Mouse (Mus musculus) limb, embryonic 13.5 days (tissue): ENCODE results near the gene Vamp2. TPM values are rescaled to one million over a fixed set of nuclear protein-coding genes. Genes with fewer than 3 reads are reported as not detected.

Experiments used
- ATAC-seq: fragments of 200-750 bp; cut with Nextera tagmentation; 2 replicates; pipeline ENCODE4 v1.8.0; 2017; ENCODE audit warnings: low read depth, moderate number of reproducible peaks, moderate TSS enrichment; ENCODE audit not compliant: low FRiP score
- H3K27ac ChIP-seq: fragments of 300-500 bp; sonication (generic); 2 replicates; pipeline ENCODE4 v1.5.1; 2015; ENCODE audit warnings: inconsistent platforms, mild to moderate bottlenecking, moderate library complexity
- H3K27me3 ChIP-seq: fragments of 300-500 bp; sonication (generic); 2 replicates; pipeline ENCODE4 v1.6.1; 2015; ENCODE audit warnings: mild to moderate bottlenecking, inconsistent platforms
- H3K36me3 ChIP-seq: fragments of 300-500 bp; sonication (generic); 2 replicates; pipeline ENCODE4 v1.6.1; 2015; ENCODE audit warnings: inconsistent platforms, mild to moderate bottlenecking, moderate library complexity
- H3K4me1 ChIP-seq: fragments of 300-500 bp; sonication (generic); 2 replicates; pipeline ENCODE4 v1.6.1; 2015; ENCODE audit warnings: inconsistent platforms
- H3K4me2 ChIP-seq: fragments of 300-500 bp; sonication (generic); replicated peaks from 2 replicates; pipeline ENCODE4 v1.6.1; 2015; ENCODE audit warnings: inconsistent platforms, mild to moderate bottlenecking, moderate library complexity
- H3K4me3 ChIP-seq: fragments of 300-500 bp; sonication (generic); 2 replicates; pipeline ENCODE4 v1.5.1; 2015; ENCODE audit warnings: moderate library complexity, mild to moderate bottlenecking, inconsistent platforms
- H3K9ac ChIP-seq: fragments of 300-500 bp; sonication (generic); 2 replicates; pipeline ENCODE4 v1.6.1; 2015; ENCODE audit warnings: mild to moderate bottlenecking, inconsistent platforms
- H3K9me3 ChIP-seq: fragments of 300-500 bp; sonication (generic); 2 replicates; pipeline ENCODE4 v1.6.1; 2016; ENCODE audit warnings: inconsistent platforms
- WGBS: fragments of 180-500 bp; shearing (Covaris S2); methylation state at CpG from one replicate; pipeline ENCODE4 v1.1.7; 2015; 5-methylcytosine and 5-hydroxymethylcytosine counted together
- polyA plus RNA-seq: library from polyadenylated mRNA; unstranded; fragments of >200 nt; fragmentation: Nextera tagmentation; extraction: Ambion mirVana; gene quantifications from 2 replicates; pipeline ENCODE4 v1.2.1, GENCODE M21; 2015

Gene Vamp2
- polyA plus RNA-seq, 1 experiment from 2014 or later = 88.6 TPM

DNA sequence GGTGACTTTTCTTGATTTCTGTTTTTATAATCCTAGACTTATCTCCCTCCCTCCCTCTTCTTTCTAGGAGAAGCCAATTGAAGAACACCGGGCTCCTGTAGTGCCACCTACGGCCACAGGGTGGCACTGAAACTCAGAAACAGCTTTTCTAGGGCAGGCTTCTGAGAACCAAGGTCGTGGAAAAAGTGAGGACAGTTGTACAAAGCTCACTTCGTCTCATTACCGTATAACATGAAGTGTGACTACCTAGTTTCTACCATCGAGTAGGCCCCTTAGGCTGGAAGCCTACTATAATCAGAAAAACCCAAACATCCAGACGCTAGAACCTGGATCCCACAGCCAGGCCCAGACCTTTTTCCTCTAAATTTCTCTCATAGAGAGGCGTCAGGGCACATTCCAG, 21.3 kb upstream of the Vamp2 start:
- Histone ChIP-seq H3K36me3 (no peaks in the 10 kb centered on the region), H3K9ac (peak overlapping the region; percentile 64; the same call in 1 of the 2 replicates), H3K27me3 (no peaks in the 10 kb centered on the region), H3K9me3 (no peaks in the 10 kb centered on the region), H3K4me3 (peak overlapping the region; percentile 47), H3K4me1 (peaks cover 30% of the 10 kb centered on the region), H3K4me2 (peak overlapping the region; percentile 88), H3K27ac (no peak overlapping the region)
- 9% methylated on average over 8 of the region's 8 CpGs for WGBS
- no peak for ATAC-seq

DNA sequence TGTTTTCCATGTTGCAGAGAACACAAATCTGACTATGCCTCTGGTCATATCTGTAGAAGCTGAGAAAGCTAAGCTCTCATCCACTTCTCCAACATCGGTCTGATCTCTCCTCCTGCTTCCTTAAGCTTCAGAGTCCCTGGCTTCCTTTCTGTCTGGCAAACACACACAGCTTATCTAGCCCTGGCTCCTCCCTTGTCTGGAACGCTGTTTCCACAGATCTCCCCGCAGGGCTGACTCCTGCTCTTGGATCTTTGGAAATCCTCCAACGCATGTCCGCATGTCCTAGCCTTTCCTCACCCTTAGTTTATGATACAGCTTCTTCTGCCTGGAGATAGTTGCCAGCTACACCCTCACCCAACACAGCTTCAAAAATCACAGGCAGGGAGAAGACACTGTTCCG, 20.7 kb upstream of the Vamp2 start:
- Histone ChIP-seq H3K36me3 (no peaks in the 10 kb centered on the region), H3K27ac (no peak overlapping the region), H3K4me3 (no peak overlapping the region), H3K9ac (no peak overlapping the region), H3K9me3 (no peaks in the 10 kb centered on the region), H3K27me3 (no peaks in the 10 kb centered on the region), H3K4me2 (no peak overlapping the region), H3K4me1 (peaks cover 37% of the 10 kb centered on the region)
- WGBS = 59% methylated on average over 6 of the region's 6 CpGs
- no peak for ATAC-seq

DNA sequence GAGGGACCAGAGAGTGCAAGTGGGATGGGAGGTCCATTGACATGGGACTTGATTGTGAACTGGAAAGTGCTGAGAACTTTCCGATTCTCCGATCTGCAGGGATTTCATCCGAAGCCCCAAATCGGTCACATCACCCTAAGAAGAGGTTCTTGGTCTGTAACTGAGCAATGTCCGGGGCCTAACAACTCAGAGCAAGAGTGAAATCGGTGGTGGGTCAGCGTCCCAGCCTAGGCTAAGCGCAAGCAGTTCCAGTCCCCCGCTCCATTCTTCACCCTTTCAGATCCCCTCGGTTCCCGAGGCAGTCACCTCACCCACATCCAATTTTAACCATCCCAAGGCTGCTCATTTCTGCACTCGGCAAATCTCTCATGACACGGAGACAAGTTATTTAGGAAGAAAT, 18.2 kb upstream of the Vamp2 start:
- no peaks in the 10 kb centered on the region for H3K9me3 ChIP-seq
- peak overlapping the region; percentile 93 for H3K27ac ChIP-seq
- no peaks in the 10 kb centered on the region for H3K27me3 ChIP-seq
- 0% methylated on average over 13 of the region's 13 CpGs for WGBS
- no peak for ATAC-seq
- peak overlapping the region; percentile 88 for H3K9ac ChIP-seq
- peaks cover 35% of the 10 kb centered on the region for H3K4me1 ChIP-seq
- H3K36me3 ChIP-seq = no peaks in the 10 kb centered on the region
- peak overlapping the region; percentile 79 for H3K4me2 ChIP-seq
- H3K4me3 ChIP-seq = peak overlapping the region; percentile 58

DNA sequence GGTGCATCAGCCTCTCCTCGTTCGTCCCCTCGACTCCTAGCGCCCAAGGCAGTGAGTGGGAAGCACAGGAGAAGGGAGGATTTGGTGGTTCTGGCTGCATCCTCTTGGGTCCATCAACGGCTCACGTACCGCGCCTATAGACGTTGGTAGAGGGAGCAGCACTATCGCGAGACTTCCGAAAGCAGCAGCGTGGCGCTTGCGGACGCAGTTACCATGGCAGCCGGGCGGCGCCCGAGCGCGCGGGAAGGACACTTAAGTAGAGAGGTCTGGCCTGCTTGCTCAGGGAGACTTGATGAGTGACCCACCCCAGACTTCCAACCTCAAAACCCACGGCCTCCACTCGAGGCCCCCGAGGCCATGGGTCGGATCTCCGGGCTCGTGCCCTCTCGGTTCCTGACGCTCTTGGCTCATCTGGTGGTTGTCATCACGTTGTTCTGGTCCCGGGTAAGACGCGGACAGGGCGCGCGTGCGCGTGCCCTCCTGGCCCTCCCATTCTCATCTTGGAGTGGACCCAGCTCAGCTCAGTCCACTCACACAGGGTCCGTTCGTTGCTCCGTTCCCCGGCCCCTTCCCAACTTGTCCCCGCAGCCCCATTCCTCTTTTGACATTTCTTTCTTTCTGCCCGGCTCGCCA, 17.6 kb upstream of the Vamp2 start, which contains the start of gene Tmem107:
TSS of gene Tmem107 (plus strand) at position 217 of the 633 bp plus-strand sequence.
- H3K4me1 ChIP-seq = peaks cover 34% of the 10 kb centered on the region
- ATAC-seq = peak; percentile 91
- H3K4me3 ChIP-seq = peak within 1 kb of the TSS; percentile 58
- H3K27ac ChIP-seq = peak within 1 kb of the TSS; percentile 93
- H3K9me3 ChIP-seq = no peaks in the 10 kb centered on the region
- H3K27me3 ChIP-seq = no peaks in the 10 kb centered on the region
- peak within 1 kb of the TSS; percentile 79 for H3K4me2 ChIP-seq
- WGBS = under 1% methylated on average over 47 of the region's 47 CpGs
- peak within 1 kb of the TSS; percentile 88 for H3K9ac ChIP-seq
- H3K36me3 ChIP-seq = no peaks in the 10 kb centered on the region

DNA sequence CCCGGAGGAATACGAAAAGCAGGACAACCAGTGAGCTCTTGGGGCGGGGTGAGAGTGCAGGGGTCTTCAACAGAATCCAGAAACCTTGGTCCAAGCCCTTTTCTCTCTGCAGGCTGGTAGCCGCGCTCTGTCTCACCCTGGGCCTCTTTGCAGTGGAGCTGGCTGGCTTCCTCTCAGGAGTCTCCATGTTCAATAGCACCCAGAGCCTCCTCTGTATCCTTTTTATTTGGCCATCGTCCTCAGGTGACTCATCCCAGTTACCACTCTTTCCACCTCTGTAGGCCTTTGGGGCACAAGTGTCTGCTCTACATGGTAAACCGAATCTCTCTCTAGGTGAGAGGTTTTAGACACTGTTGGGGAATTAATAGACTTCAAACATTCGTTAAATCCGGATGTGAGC, 17.0 kb upstream of the Vamp2 start:
- Histone ChIP-seq H3K9ac (peak overlapping the region; percentile 88), H3K4me3 (peak overlapping the region; percentile 58), H3K36me3 (no peaks in the 10 kb centered on the region), H3K9me3 (no peaks in the 10 kb centered on the region), H3K27me3 (no peaks in the 10 kb centered on the region), H3K4me2 (peak overlapping the region; percentile 79), H3K27ac (peak overlapping the region; percentile 93; the same call in 1 of the 2 replicates), H3K4me1 (peaks cover 29% of the 10 kb centered on the region)
- no peak for ATAC-seq
- WGBS = 22% methylated on average over 9 of the region's 9 CpGs

DNA sequence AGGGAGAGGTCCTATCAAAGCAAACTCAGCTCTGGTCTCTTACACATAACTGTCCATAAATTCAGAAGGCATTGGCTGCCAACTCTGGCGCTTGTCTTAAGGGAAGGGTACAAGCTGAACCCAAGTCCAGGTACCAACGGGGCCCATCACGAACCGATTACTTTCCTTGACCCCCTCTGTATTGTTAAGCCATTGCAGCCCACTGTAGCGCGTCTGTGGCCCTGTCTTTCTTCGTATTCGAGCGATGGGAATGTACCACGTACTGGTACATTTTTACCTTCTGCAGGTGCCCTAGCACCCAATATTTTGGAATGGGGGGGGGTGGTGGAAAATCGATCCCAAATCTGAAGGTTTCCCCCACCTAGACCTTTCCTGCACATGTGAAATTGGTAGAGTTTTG, 16.1 kb upstream of the Vamp2 start:
- H3K4me1 ChIP-seq = peaks cover 24% of the 10 kb centered on the region
- peak overlapping the region; percentile 60 for H3K4me2 ChIP-seq
- WGBS = 84% methylated on average over 11 of the region's 11 CpGs
- no peaks in the 10 kb centered on the region for H3K36me3 ChIP-seq
- no peaks in the 10 kb centered on the region for H3K27me3 ChIP-seq
- no peak overlapping the region for H3K27ac ChIP-seq
- H3K9ac ChIP-seq = peak overlapping the region; percentile 51; the same call in 1 of the 2 replicates
- H3K4me3 ChIP-seq = peak overlapping the region; percentile 30
- ATAC-seq = no peak
- H3K9me3 ChIP-seq = no peaks in the 10 kb centered on the region

DNA sequence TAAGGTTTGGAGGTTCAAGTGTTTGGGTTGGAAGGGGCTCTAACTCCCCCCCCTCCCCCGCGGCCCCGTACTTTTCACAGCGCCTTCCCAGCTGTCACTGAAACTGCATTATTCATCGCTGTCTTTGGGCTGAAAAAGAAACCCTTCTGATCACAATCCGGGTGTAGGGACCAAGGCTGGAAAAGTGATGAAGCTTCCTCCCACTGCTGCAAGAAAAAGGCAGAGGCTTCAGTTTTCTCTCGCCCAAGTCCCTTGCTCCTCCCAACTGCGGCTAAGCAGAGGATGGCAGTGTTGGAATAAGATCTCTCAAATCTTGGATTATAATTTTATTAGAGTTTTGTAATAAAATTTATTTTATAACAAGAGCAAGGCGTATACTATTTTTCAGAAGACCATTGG, 15.6 kb upstream of the Vamp2 start:
- WGBS = 8% methylated on average over 9 of the region's 9 CpGs

DNA sequence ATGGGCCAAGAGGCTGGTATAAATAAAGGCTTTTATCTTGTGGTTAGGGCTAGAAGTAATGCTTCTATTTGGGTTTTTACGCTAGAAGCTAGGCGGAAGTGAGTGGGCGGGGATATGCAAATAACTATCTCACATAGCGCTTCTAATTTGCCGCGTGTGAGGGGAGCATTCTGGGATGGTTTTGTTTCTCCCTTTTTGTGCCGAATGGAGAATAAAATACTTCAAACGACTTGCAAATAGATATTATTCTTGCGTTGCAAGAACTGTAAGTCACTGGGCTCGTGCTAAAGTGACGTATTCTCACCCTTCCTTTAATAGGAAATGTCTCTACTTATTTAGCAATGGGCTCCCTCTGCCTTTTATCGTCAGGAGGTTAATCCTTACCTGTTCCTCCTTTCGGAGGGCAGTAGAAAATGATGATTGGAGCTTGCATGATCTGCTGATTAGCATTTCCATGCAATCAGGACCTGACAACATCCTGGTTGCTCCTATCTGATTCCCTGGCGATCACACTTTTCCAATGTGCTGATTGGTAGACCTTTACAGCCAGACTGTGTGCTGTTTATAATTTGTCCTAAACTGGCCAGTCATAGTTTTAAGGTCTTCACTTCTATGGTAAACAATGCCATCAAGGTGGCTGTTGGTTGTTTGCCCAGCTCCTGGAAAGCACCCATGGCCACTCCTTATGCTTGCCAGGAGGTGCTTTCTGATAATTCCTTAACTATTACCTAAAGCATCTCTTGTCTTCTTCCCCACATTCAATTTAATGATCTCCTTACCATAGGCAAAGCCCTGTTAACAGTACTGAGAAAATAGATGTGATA, 15.0 kb upstream of the Vamp2 start:
- H3K36me3 ChIP-seq = no peaks in the 10 kb centered on the region
- H3K4me2 ChIP-seq = peak overlapping the region; percentile 60
- WGBS = under 1% methylated on average over 14 of the region's 14 CpGs
- peak overlapping the region; percentile 30 for H3K4me3 ChIP-seq
- H3K4me1 ChIP-seq = peaks cover 24% of the 10 kb centered on the region
- peak overlapping the region; percentile 82 for H3K27ac ChIP-seq
- H3K9ac ChIP-seq = peak overlapping the region; percentile 52; the same call in 1 of the 2 replicates
- no peaks in the 10 kb centered on the region for H3K9me3 ChIP-seq
- ATAC-seq = peak; percentile 64
- no peaks in the 10 kb centered on the region for H3K27me3 ChIP-seq

More for the DNA sequence above, 15.6 kb upstream of the Vamp2 start:
- no peak for ATAC-seq
- H3K9ac ChIP-seq = peak overlapping the region; percentile 51
- H3K9me3 ChIP-seq = no peaks in the 10 kb centered on the region
- no peaks in the 10 kb centered on the region for H3K27me3 ChIP-seq
- H3K36me3 ChIP-seq = no peaks in the 10 kb centered on the region
- peak overlapping the region; percentile 60 for H3K4me2 ChIP-seq
- H3K4me3 ChIP-seq = peak overlapping the region; percentile 30
- H3K27ac ChIP-seq = peak overlapping the region; percentile 82; the same call in 1 of the 2 replicates
- peaks cover 24% of the 10 kb centered on the region for H3K4me1 ChIP-seq

DNA sequence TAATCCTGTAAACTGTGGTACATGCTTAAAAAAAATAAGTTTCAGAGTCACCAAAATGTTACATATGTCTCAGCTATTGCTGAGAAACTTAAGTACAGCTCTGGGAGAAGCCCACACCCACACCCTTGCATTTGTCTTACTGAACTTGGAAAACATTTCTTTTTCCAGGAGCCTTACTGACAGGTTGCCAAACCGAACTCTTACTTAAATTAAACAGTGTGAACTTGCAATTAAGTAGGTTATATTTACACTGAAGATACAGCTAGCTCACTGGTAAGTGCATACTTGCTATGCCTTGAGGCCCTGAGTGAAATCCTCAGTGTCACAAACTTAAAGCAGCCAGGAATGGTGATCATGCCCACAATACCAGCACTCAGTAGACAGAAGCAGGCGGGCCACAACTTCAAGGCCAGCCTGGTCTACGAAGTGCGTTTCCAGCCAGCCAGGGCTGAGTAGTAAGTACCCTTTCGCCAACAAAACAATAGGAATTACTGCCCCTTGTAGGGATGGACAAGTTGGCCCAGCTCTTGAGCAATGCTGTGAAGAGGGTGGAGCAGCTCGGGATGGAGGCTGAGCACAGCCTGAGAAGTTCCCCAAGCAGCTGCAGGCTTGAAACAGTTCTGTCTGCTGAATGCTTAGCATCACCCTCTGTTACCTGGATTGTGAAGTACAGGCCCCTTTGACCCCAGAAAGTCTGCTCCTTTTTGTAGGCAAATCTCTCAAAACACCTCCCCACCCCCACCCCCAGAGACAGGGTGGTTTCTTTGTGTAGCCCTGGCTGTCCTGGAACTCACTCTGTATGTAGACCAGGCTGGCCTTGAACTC, 14.1 kb upstream of the Vamp2 start:
- Histone ChIP-seq H3K4me2 (0 out of 2 replicates have a peak overlapping the region, but pooled peaks have one; percentile 60), H3K4me1 (peaks cover 24% of the 10 kb centered on the region), H3K9me3 (no peaks in the 10 kb centered on the region), H3K36me3 (no peaks in the 10 kb centered on the region), H3K27me3 (no peaks in the 10 kb centered on the region), H3K9ac (no peak overlapping the region), H3K27ac (peak overlapping the region; percentile 82), H3K4me3 (no peak overlapping the region)
- ATAC-seq = no peak
- WGBS = 42% methylated on average over 6 of the region's 6 CpGs

DNA sequence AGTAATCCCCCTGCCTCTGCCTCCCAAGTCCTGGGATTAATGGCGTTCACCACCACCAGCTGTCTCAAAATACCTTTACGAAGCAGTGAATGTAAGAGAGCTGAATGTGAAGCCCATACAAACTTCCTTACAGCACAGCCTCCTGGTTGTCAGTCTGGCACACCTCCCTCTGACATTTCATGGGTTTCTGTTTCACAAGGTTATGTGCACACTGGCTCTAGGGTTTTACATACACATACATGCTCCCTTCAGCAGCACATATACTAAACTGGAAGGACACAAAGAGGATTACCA, 13.6 kb upstream of the Vamp2 start:
- WGBS = 43% methylated on average over 2 of the region's 2 CpGs

DNA sequence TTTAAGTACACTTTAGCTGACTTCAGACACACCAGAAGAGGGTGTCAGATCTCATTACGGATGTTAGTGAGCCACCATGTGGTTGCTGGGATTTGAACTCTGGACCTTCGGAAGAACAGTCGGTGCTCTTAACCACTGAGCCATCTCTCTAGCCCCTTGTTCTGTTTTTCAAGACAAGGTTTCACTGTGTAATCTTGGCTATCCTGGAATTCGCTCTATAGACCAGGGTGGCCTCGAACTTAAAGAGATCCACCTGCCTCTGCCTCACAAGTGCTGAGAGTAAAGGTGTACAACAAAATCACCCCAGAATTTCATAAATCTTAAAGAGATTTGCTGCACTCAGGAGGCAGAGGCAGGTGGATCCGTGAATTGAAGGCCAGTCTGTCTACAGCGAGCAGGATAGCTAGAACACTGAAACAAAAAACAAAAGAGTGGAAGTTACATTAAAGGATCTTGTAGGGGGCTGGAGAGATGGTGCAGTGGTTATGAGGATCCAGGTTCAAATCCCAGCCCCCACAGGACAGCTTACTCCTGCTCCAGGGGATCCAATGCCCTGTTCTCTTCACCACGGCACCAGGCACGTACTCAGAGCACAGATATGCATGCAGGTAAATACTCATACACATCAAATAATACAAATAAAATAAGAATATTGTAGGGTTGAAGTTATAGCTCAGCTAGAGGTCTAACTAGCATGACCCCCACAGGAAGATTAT, 12.4 kb upstream of the Vamp2 start:
- no peak overlapping the region for H3K27ac ChIP-seq
- peaks cover 24% of the 10 kb centered on the region for H3K4me1 ChIP-seq
- no peak overlapping the region for H3K9ac ChIP-seq
- H3K27me3 ChIP-seq = no peaks in the 10 kb centered on the region
- no peak overlapping the region for H3K4me3 ChIP-seq
- H3K4me2 ChIP-seq = no peak overlapping the region
- WGBS = 50% methylated on average over 9 of the region's 9 CpGs
- ATAC-seq = no peak
- no peaks in the 10 kb centered on the region for H3K36me3 ChIP-seq
- no peaks in the 10 kb centered on the region for H3K9me3 ChIP-seq

More for the DNA sequence above, 13.6 kb upstream of the Vamp2 start:
- no peaks in the 10 kb centered on the region for H3K27me3 ChIP-seq
- no peak overlapping the region for H3K4me2 ChIP-seq
- peak overlapping the region; percentile 82 for H3K27ac ChIP-seq
- no peaks in the 10 kb centered on the region for H3K36me3 ChIP-seq
- no peaks in the 10 kb centered on the region for H3K9me3 ChIP-seq
- peaks cover 24% of the 10 kb centered on the region for H3K4me1 ChIP-seq
- ATAC-seq = no peak
- no peak overlapping the region for H3K9ac ChIP-seq
- no peak overlapping the region for H3K4me3 ChIP-seq
